Mouse (Mus musculus): ENCODE measurements around the gene Adgb. TPM values are rescaled to one million over a fixed set of nuclear protein-coding genes. Genes with fewer than 3 reads are reported as not detected.
A peak's percentile ranks its signal among the peaks of the same experiment; 100 is the strongest.
"Not testable (repeated sequence)": the region's sequence is repeated elsewhere in the genome, so short reads cannot be mapped to it uniquely, and the experiment has no call there.

Gene Adgb
- polyA plus RNA-seq (2015; fragmentation: Nextera tagmentation; extraction: Ambion mirVana): 0.10 and 0.22 TPM in 2 replicates

DNA sequence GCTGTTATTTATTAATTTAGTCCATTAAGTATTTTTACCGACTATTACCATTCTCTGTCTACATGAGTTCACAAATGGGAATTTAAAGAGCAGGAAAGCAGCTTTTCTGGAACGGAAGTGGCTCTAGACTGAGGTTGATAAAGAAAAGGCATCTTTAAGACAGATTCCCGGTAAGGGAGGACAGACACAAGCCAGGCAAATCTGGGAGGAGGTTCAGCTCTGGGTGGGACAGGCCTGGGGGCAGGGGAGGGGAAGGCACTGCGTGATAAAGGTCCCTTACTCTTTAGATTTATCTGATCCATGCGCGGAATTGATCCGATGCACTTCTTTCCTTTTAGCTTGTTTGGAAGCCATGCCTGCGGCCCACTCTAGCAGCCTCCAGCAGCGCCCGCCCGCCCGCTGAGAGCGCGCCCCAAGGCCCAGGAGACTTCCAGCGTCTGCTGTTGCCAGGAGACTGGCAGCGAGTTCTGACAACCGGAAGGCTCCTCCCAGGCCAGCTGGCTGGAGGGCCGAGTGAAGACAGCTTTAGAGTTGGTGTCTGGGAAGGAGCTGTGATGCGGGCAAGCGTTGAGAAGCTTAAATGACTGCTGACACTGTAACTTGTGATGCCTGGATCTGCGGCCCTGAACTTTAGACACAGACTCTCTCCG, at the start of gene Adgb:
Adgb (minus strand) TSS at position 366 of the 650 bp plus-strand sequence.
- Histone ChIP-seq H3K27ac (replicated peaks) (no peak within 1 kb of the TSS), H3K9me3 (no peaks in the 10 kb centered on the region), H3K4me3 (peak within 1 kb of the TSS; percentile 21), H3K36me3 (no peaks in the 10 kb centered on the region), H3K4me2 (replicated peaks) (peak within 1 kb of the TSS; percentile 41), H3K9ac (replicated peaks) (0 out of 2 replicates have a peak within 1 kb of the TSS, but pooled peaks have one; percentile 4), H3K4me1 (peaks cover 10% of the 10 kb centered on the region), H3K27me3 (no peaks in the 10 kb centered on the region)
- ATAC-seq (replicated peaks): peak; percentile 92
- WGBS: 7% methylated on average over 22 of the region's 22 CpGs

DNA sequence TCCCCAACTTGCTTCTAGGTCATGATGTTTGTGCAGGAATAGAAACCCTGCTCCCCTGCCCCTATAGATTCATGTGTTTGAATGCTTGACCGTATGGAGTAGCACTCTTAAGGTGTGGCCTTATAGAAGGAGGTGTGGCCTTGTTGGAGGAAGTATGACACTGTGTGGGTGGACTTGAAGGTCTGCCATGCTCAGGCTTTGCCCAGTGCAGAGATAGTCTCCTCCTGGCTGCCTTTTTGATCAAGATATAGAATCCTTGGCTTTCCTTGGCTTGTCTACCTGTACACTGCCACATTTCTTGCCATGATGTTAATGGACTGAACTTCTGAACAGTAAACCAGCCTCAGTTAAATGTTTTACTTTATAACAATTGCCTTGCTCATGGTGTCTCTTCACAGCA, 8.0 kb upstream of the Adgb start:
- Histone ChIP-seq H3K4me1 (no peaks in the 10 kb centered on the region), H3K9me3 (no peaks in the 10 kb centered on the region), H3K27me3 (no peaks in the 10 kb centered on the region), H3K27ac (replicated peaks) (no peak overlapping the region), H3K9ac (replicated peaks) (no peak overlapping the region), H3K4me2 (replicated peaks) (no peak overlapping the region), H3K36me3 (no peaks in the 10 kb centered on the region), H3K4me3 (no peak overlapping the region)
- 86% methylated on average over 1 of the region's 1 CpGs for WGBS
- no peak for ATAC-seq (replicated peaks)

DNA sequence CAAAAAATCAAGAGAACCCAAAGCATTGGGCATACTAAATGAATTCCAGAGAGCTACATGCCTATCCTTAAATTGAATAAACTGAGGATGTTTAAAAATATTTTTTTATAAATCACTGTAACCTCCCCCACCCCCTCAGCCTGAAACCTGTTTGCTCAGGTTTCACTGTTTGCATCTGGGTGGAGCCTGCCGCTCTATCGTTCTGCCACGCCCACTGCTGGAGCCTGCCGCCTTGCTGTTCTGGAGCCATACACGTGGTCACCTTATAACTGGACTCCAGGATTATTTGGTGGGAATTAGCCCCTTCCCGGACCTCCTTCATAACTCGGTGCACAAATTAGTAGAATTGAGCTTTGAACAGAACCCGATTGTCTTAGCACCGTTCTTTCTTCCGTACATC, 5.3 kb upstream of the Adgb start:
- H3K36me3 ChIP-seq; H3K27me3 ChIP-seq; H3K9me3 ChIP-seq; H3K4me3 ChIP-seq; H3K27ac ChIP-seq (replicated peaks); ATAC-seq (replicated peaks); H3K4me1 ChIP-seq; H3K9ac ChIP-seq (replicated peaks); H3K4me2 ChIP-seq (replicated peaks): not testable (repeated sequence)
- WGBS: 66% methylated on average over 10 of the region's 10 CpGs

DNA sequence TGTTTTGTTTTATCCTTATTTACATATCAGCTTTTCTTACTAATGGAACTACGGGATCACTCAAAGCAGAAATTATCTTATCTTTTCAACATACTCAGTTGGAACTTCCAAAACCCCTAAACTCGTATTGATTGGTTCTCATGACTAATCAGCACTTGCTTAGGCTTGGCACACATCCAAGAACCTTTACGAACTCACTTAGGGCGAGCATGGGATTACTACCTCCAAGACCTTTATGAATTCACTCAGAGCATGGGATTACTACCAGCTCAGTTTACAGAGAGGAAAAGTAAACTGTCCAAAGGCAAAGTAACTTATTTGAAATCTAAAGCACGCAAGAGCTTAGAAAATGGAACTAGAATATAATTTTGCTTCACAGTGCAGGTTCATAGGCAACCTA, 4.8 kb upstream of the Adgb start:
- Histone ChIP-seq H3K27me3 (no peaks in the 10 kb centered on the region), H3K36me3 (no peaks in the 10 kb centered on the region), H3K4me2 (replicated peaks) (no peak overlapping the region), H3K9me3 (no peaks in the 10 kb centered on the region), H3K9ac (replicated peaks) (no peak overlapping the region), H3K27ac (replicated peaks) (no peak overlapping the region), H3K4me1 (peaks cover 9% of the 10 kb centered on the region), H3K4me3 (no peak overlapping the region)
- WGBS: 48% methylated on average over 5 of the region's 5 CpGs
- ATAC-seq (replicated peaks): no peak

DNA sequence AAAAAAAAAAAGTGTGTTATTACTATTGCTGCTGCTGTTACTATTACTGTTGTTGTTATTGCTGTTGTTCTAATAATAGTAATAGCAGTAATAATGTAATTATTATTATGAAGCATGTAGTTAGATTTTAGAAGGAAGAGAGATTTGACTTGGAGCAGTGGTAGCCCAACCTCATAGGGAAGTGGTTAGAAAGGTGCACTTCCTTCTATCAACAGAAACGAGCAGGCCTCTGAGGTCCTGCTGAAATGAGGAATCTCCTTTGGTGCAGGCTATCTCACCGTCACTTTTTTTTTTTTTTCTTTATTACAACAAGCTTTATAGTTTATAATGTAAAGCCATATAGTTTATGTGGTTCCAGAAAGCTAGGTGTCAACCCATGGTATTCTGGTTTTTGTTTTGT, 4.4 kb upstream of the Adgb start:
- WGBS: 91% methylated on average over 2 of the region's 2 CpGs
- H3K9me3 ChIP-seq: no peaks in the 10 kb centered on the region
- H3K4me1 ChIP-seq: peaks cover 10% of the 10 kb centered on the region
- H3K27ac ChIP-seq (replicated peaks): no peak overlapping the region
- no peaks in the 10 kb centered on the region for H3K27me3 ChIP-seq
- no peaks in the 10 kb centered on the region for H3K36me3 ChIP-seq
- no peak overlapping the region for H3K4me2 ChIP-seq (replicated peaks)
- H3K9ac ChIP-seq (replicated peaks): no peak overlapping the region
- no peak overlapping the region for H3K4me3 ChIP-seq
- ATAC-seq (replicated peaks): no peak

DNA sequence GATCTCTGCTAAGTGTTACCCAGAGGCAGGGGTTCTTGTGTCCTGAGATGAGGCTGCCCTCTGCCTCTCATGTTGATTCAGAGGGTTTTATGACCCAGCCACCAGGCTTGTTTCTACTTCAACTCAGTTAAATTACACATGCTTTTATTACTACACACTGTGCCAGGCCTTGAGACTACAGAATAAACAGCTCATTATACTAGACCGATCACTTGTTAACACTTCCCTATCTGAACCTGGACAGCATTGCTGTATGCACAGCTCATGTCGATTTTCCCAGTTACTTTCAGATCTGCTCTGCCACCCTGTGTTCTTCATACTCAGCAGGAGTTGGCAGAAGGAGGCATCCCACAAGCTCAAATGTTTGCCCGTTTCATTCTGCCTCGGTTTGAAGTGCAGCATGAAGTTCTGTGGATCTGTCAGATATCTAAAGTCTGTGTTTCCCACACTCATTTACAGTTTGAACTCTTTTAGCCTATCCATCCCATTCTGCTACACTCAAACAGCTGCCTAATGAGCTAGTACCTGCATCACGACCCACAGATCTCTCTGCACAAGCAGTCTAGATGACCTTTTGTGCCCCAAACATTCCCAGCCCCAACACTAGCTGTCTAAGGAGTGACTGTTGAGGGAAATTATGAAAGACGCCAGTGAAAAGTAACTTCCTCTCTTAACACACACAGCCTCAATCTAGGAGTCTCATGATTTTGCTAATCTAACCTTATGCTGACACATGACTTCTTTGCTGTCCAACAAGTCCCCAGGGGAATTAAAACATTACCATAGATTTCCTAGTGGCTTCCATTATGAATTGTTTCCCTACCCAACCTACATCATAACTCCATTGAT, 3.2 kb downstream of the Adgb start:
- Histone ChIP-seq H3K36me3 (no peaks in the 10 kb centered on the region), H3K27me3 (no peaks in the 10 kb centered on the region), H3K9me3 (no peaks in the 10 kb centered on the region), H3K9ac (replicated peaks) (no peak overlapping the region), H3K4me2 (replicated peaks) (no peak overlapping the region), H3K4me3 (no peak overlapping the region), H3K27ac (replicated peaks) (no peak overlapping the region), H3K4me1 (peaks cover 10% of the 10 kb centered on the region)
- 42% methylated on average over 6 of the region's 6 CpGs for WGBS
- peak; percentile 57 for ATAC-seq (replicated peaks)

DNA sequence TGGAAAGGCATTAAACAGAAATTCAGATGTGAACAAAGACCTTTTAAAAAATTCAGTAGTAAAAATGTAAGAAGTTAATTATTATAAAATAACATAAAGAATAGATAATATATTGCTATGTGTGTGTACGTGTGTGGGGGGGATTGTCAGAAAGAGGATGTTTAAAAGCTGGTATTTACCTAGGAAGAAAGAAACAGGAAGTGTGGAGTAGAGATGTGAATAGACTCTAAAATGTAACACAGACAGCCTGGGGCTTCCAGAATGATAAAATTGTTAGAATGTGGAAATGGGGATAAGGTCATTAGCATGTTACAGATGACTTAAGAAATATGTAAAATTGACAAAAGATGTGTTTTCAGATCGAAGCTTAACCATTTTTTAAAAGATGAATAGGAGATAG, 12.0 kb downstream of the Adgb start:
- no peaks in the 10 kb centered on the region for H3K27me3 ChIP-seq
- H3K27ac ChIP-seq (replicated peaks): no peak overlapping the region
- no peaks in the 10 kb centered on the region for H3K36me3 ChIP-seq
- ATAC-seq (replicated peaks): no peak
- H3K4me2 ChIP-seq (replicated peaks): no peak overlapping the region
- no peak overlapping the region for H3K4me3 ChIP-seq
- H3K9me3 ChIP-seq: no peaks in the 10 kb centered on the region
- WGBS: 83% methylated on average over 2 of the region's 2 CpGs
- H3K4me1 ChIP-seq: no peaks in the 10 kb centered on the region
- H3K9ac ChIP-seq (replicated peaks): no peak overlapping the region

DNA sequence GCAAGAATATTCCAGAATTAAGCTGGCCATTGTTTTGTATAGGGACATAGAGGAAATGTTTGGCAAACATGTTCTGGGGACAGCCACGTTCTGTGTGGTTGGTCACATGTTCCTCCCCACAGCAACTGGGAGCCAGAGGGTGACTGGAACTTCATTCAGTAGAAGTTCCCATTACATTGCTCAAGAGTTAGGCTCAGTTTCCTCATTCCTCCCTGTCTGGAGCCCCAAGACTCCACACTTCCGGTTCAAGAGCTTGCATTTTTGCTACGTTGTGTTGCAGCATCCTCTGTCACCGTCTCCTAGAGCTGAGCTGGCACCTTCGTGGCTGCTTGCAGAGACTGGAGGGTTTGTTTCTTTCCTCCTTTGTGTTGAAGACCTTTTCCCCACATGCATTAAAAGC, 15.1 kb downstream of the Adgb start:
- no peak overlapping the region for H3K9ac ChIP-seq (replicated peaks)
- no peak for ATAC-seq (replicated peaks)
- no peaks in the 10 kb centered on the region for H3K4me1 ChIP-seq
- H3K9me3 ChIP-seq: no peaks in the 10 kb centered on the region
- H3K36me3 ChIP-seq: no peaks in the 10 kb centered on the region
- H3K27ac ChIP-seq (replicated peaks): no peak overlapping the region
- H3K4me3 ChIP-seq: no peak overlapping the region
- no peaks in the 10 kb centered on the region for H3K27me3 ChIP-seq
- WGBS: 87% methylated on average over 5 of the region's 5 CpGs
- no peak overlapping the region for H3K4me2 ChIP-seq (replicated peaks)

DNA sequence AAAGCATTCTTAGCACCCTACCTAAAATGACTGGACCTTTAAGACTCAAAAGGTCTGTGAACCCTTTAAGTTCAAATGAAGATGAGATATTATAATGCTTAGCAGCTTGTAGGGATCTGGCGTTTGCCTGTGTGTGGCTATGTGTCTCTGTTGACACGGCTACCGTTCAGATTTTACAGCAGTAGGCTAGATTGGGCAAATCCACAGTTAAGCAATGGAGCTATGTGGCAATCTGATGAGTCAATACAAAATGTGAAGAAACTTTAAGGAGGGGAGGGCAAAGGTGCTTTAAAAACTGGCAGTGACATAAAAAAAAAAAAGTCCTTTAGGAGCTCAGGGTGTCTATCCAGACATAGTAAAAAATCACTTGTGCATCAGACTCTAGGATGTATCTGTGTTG, 23.1 kb downstream of the Adgb start:
- Histone ChIP-seq H3K4me3 (no peak overlapping the region), H3K9me3 (no peaks in the 10 kb centered on the region), H3K4me1 (no peaks in the 10 kb centered on the region), H3K27me3 (no peaks in the 10 kb centered on the region), H3K27ac (replicated peaks) (no peak overlapping the region), H3K9ac (replicated peaks) (no peak overlapping the region), H3K4me2 (replicated peaks) (no peak overlapping the region), H3K36me3 (no peaks in the 10 kb centered on the region)
- no peak for ATAC-seq (replicated peaks)
- WGBS: 68% methylated on average over 3 of the region's 3 CpGs

DNA sequence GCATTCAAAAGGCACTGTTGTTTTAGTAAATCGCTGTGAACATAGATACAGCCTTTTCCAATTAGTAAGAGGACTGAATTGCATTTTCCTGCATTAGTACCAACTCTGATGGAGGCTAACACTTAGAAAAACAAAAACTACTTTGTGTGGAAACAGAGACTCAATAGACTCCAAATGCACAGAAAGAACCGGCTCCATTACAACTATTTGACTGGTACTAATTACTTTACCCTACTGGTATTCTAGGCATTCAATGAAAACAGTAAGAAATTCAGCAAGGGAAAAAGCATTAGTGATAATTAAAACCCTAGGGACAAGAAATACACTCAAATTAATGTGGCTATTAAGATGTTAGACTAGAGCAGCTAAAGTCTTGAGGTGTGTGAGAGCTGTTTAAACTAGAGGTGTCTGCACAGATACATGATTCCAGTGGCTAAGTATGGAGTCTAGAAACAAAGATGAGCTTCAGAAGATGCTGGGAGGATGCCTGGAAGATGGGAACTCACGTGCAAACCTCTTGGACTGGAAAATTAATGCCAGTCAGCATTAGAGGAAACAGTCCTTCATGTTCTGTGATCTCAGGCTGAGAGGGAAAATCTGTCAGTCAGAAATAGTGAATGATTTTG, 27.2 kb downstream of the Adgb start:
- Histone ChIP-seq H3K36me3 (no peaks in the 10 kb centered on the region), H3K27me3 (no peaks in the 10 kb centered on the region), H3K9ac (replicated peaks) (no peak overlapping the region), H3K27ac (replicated peaks) (no peak overlapping the region), H3K4me1 (no peaks in the 10 kb centered on the region), H3K4me3 (no peak overlapping the region), H3K4me2 (replicated peaks) (no peak overlapping the region), H3K9me3 (no peaks in the 10 kb centered on the region)
- 13% methylated on average over 3 of the region's 3 CpGs for WGBS
- peak; percentile 61; the same call in 1 of the 2 replicates for ATAC-seq (replicated peaks)

DNA sequence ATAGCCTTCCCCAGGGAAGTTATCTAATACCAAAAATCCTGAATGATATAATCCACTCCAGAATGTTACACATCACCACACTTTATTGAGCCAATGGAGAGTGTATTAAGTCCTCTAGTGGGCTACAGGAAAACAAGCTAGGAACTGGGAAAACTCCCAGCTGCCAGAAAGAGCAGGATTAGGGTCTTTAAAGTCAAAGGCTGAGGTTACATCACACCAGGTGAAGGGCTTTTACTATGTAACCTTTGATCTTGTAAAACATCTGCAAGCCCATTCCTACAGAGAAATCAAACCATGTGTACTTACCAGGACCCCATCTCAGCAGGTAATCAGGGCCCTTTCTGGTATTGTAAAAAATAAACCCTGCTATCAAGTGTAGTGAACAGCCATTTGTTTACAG, 28.6 kb downstream of the Adgb start:
- ATAC-seq (replicated peaks): no peak
- Histone ChIP-seq H3K9me3 (no peaks in the 10 kb centered on the region), H3K27ac (replicated peaks) (no peak overlapping the region), H3K4me1 (no peaks in the 10 kb centered on the region), H3K9ac (replicated peaks) (no peak overlapping the region), H3K36me3 (no peaks in the 10 kb centered on the region), H3K4me2 (replicated peaks) (no peak overlapping the region), H3K4me3 (no peak overlapping the region), H3K27me3 (no peaks in the 10 kb centered on the region)

DNA sequence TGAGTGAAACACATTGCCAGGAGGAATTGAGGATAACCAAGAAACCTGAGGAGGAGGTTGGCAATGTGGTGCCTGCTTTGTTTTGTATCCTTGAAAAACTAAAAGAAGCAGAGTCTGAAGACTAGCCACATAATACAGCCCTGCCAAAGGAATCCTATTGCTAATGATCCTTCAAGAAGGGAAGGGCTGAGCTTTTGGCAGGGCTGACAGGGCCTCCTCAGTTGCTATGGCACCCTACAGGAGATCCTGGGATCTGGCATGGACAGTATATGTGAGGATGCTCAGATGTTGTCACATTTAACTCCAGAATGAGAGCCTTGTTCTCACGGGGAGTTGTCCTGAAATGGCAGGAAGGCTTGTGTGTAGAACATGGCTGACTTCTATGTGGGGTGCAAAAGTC, 37.1 kb downstream of the Adgb start:
- H3K9ac ChIP-seq (replicated peaks): no peak overlapping the region
- no peak overlapping the region for H3K27ac ChIP-seq (replicated peaks)
- no peak overlapping the region for H3K4me3 ChIP-seq
- no peak for ATAC-seq (replicated peaks)
- no peaks in the 10 kb centered on the region for H3K9me3 ChIP-seq
- 62% methylated on average over 1 of the region's 1 CpGs for WGBS
- no peaks in the 10 kb centered on the region for H3K4me1 ChIP-seq
- no peak overlapping the region for H3K4me2 ChIP-seq (replicated peaks)
- H3K27me3 ChIP-seq: no peaks in the 10 kb centered on the region
- no peaks in the 10 kb centered on the region for H3K36me3 ChIP-seq
